Mouse (Mus musculus) ES-E14 (cell line): ENCODE measurements at regions not wholly inside any gene's neighbourhood (a gene's known extent, or its start where the extent isn't known, plus 50 kb on each side); places are given as distances from the start of the nearest gene placed in this dataset.

Source experiments
- CHD2 ChIP-seq: IDR thresholded peaks from 2 replicates; pipeline ENCODE4 v1.6.1; 2014; ENCODE audit warnings: mild to moderate bottlenecking, low read depth, low read length, inconsistent platforms
- MAFK ChIP-seq: IDR thresholded peaks from 2 replicates; pipeline ENCODE4 v1.6.1; 2014; ENCODE audit warnings: mild to moderate bottlenecking, low read depth, low read length, inconsistent platforms; ENCODE audit not compliant: insufficient read depth
- ZNF384 ChIP-seq: IDR thresholded peaks from 2 replicates; pipeline ENCODE4 v1.6.1; 2012; ENCODE audit warnings: low read depth, low read length, inconsistent platforms

DNA sequence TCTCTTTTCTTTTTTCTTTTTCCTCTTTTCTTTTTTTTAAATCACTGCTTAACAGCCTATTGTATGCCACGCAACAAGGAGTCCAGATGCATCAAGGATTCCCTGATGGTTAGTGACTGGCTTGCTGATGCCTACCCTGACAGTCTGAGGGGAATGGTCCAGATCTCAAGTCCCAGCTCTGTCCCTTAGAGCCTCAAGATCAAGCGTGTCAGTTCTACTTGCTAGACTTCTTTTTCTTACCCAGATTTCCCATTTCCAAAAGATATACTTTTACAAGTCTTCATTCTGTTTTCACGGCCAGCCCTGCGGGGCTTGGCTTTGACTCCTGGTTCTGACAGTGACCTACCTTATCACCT is 68.1 kb upstream of the Il12b start:
- TF ChIP-seq CHD2 (no peak), ZNF384 (no peak), MAFK (no peak)
